Comparison of ENCODE assay signal across 29 mouse cellular contexts in the genomic region with DNA sequence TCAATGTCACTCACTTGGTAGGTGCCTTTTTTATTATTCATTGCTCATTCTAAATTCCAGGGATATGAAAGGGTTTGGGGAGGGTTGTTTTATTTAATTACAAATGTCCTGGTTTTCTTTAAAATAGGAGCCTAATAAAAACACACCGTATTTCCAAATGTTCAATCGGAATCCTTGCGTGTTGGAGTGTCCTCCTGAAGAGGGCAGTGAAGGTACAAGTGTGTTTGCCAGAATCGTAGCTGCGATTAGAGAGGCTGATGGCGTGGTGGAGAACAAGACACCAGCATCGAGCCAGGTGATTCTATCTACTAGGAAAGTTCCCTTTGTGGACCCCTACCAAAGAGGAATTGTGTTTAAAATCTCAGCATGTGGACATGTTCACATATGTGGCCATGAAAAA. TPM values are rescaled to one million over a fixed set of nuclear protein-coding genes. Genes with fewer than 3 reads are reported as not detected.
DNase-seq lines count a peak whose midpoint lies in the region; ATAC-seq and TF ChIP-seq lines count a peak whose summit lies in the region.
"Had no signal": no experiment of that assay in that cellular context is flagged by ENCODE, and none has a peak within 500 bp of the region (broad histone marks: within the 10 kb centered on the region; RNA-seq: fewer than 3 reads in every experiment).

No protein-coding gene starts in this region.

- peak; percentile 15; the same call in 1 of the 2 replicates for TF ChIP-seq CTCF in cortical plate, adult 2 months (IDR thresholded peaks at IDR 0.05; ENCODE audit: extremely low read depth, insufficient read depth, low read length)

- H3K4me3 ChIP-seq in heart, embryonic 12.5 days = no peak overlapping the region
- no peak overlapping the region for H3K4me3 ChIP-seq in midbrain, embryonic 11.5 days (ENCODE audit: low read depth, low read length)
- no peak overlapping the region for H3K4me3 ChIP-seq in midbrain, embryonic 13.5 days (replicated peaks)
- H3K4me3 ChIP-seq in cortical plate, adult 2 months (ENCODE audit: insufficient read depth, low read length) = no peak overlapping the region
- H3K4me3 ChIP-seq: embryonic facial prominence, embryonic 12.5 days; forebrain, embryonic 15.5 days; megakaryocyte, embryonic 14.5 days; neural tube, embryonic 13.5 days had no signal

- no peaks in the 10 kb centered on the region for H3K36me3 ChIP-seq in heart, embryonic 12.5 days
- no peaks in the 10 kb centered on the region for H3K36me3 ChIP-seq in midbrain, embryonic 11.5 days (ENCODE audit: control insufficient read depth, insufficient read depth, low read length)
- no peaks in the 10 kb centered on the region for H3K36me3 ChIP-seq in midbrain, embryonic 13.5 days
- H3K36me3 ChIP-seq: forebrain, embryonic 15.5 days; neural tube, embryonic 13.5 days had no signal

- DNase-seq in embryo, embryonic 10 days (ENCODE audit: low spot score) = peak; percentile 37
- DNase-seq in embryo, embryonic 10.5 days (ENCODE audit: low spot score) = no peak
- DNase-seq in heart, postnatal 4 days = peak; percentile 19
- peak; percentile 70 for DNase-seq in midbrain, embryonic 11.5 days (ENCODE audit: low spot score, missing footprints)
- no peak for DNase-seq in kidney, adult 9 months
- DNase-seq: adrenal gland, postnatal 10 days; cerebellum, adult 11-12 months; cerebellum, postnatal 14 days; embryo, embryonic 11 days; gastrocnemius, postnatal 10 days; kidney, adult 18-20 months; kidney, postnatal 36 days; layer of hippocampus, postnatal 36 days; liver; lung, adult 2 months; lung, postnatal 36 days; right cerebral cortex, postnatal 4 days had no signal

- WGBS in heart, embryonic 12.5 days = 77% methylated on average over 7 of the region's 7 CpGs
- 82% methylated on average over 7 of the region's 7 CpGs for WGBS in midbrain, embryonic 11.5 days
- WGBS in midbrain, embryonic 13.5 days = 76% methylated on average over 7 of the region's 7 CpGs

- no peak overlapping the region for H3K9ac ChIP-seq in heart, embryonic 12.5 days
- no peak overlapping the region for H3K9ac ChIP-seq in midbrain, embryonic 11.5 days (ENCODE audit: low read length)
- no peak overlapping the region for H3K9ac ChIP-seq in midbrain, embryonic 13.5 days (replicated peaks)
- H3K9ac ChIP-seq: embryonic facial prominence, embryonic 12.5 days; forebrain, embryonic 15.5 days; liver, embryonic 14.5 days; neural tube, embryonic 13.5 days had no signal

- TF ChIP-seq POLR2A in cortical plate, adult 2 months (IDR thresholded peaks at IDR 0.05; ENCODE audit: extremely low read depth, insufficient read depth, low read length) = no peak

- no peak overlapping the region for H3K4me2 ChIP-seq in heart, embryonic 12.5 days
- no peak overlapping the region for H3K4me2 ChIP-seq in midbrain, embryonic 11.5 days
- H3K4me2 ChIP-seq in midbrain, embryonic 13.5 days (replicated peaks) = no peak overlapping the region
- H3K4me2 ChIP-seq: embryonic facial prominence, embryonic 12.5 days; forebrain, embryonic 15.5 days; heart, embryonic 11.5 days; neural tube, embryonic 13.5 days had no signal

- H3K27ac ChIP-seq in heart, embryonic 12.5 days (ENCODE audit: poor library complexity, severe bottlenecking) = no peak overlapping the region
- H3K27ac ChIP-seq in midbrain, embryonic 11.5 days (ENCODE audit: low read depth, low read length) = no peak overlapping the region
- H3K27ac ChIP-seq in midbrain, embryonic 13.5 days = no peak overlapping the region
- no peak overlapping the region for H3K27ac ChIP-seq in cortical plate, adult 2 months (ENCODE audit: insufficient read depth, low read length)
- H3K27ac ChIP-seq: embryonic facial prominence, embryonic 12.5 days; forebrain, embryonic 15.5 days; liver, embryonic 14.5 days; neural tube, embryonic 13.5 days had no signal

- peaks cover 3% of the 10 kb centered on the region; the same call in 1 of the 2 replicates for H3K4me1 ChIP-seq in heart, embryonic 12.5 days (replicated peaks)
- H3K4me1 ChIP-seq in midbrain, embryonic 11.5 days (ENCODE audit: control insufficient read depth, insufficient read depth, low read length) = no peaks in the 10 kb centered on the region
- no peaks in the 10 kb centered on the region for H3K4me1 ChIP-seq in midbrain, embryonic 13.5 days (replicated peaks)
- no peaks in the 10 kb centered on the region for H3K4me1 ChIP-seq in cortical plate, adult 2 months (ENCODE audit: control insufficient read depth, insufficient read depth, low read length)
- H3K4me1 ChIP-seq: embryonic facial prominence, embryonic 12.5 days; forebrain, embryonic 15.5 days; neural tube, embryonic 13.5 days had no signal

- H3K27me3 ChIP-seq in heart, embryonic 12.5 days (replicated peaks) = no peaks in the 10 kb centered on the region
- no peaks in the 10 kb centered on the region for H3K27me3 ChIP-seq in midbrain, embryonic 11.5 days (ENCODE audit: control insufficient read depth, insufficient read depth, low read length)
- no peaks in the 10 kb centered on the region for H3K27me3 ChIP-seq in midbrain, embryonic 13.5 days
- H3K27me3 ChIP-seq: CH12.LX; embryonic facial prominence, embryonic 12.5 days; forebrain, embryonic 15.5 days; megakaryocyte, embryonic 14.5 days; neural tube, embryonic 13.5 days; Patski had no signal

- ATAC-seq in heart, embryonic 12.5 days (ENCODE audit: insufficient number of reproducible peaks, low FRiP score) = no peak
- no peak for ATAC-seq in midbrain, embryonic 11.5 days (ENCODE audit: low FRiP score)
- ATAC-seq in midbrain, embryonic 13.5 days = no peak
- ATAC-seq: forebrain, embryonic 15.5 days; hindbrain, embryonic 16.5 days; Patski had no signal

- no peaks in the 10 kb centered on the region for H3K9me3 ChIP-seq in heart, embryonic 12.5 days (replicated peaks)
- H3K9me3 ChIP-seq in midbrain, embryonic 11.5 days (ENCODE audit: control insufficient read depth, low read length) = no peaks in the 10 kb centered on the region
- no peaks in the 10 kb centered on the region for H3K9me3 ChIP-seq in midbrain, embryonic 13.5 days
- H3K9me3 ChIP-seq: embryonic facial prominence, embryonic 12.5 days; forebrain, embryonic 15.5 days; megakaryocyte, embryonic 14.5 days; neural tube, embryonic 13.5 days had no signal

RNA-seq across cellular contexts. Expression of a gene that starts 14.7 kb away (rescaled TPM):
- total RNA-seq in heart, postnatal 4 days (2021) = 10 to 100 TPM; 63.5 to 66.0 TPM
- polyA plus RNA-seq in heart, embryonic 12.5 days (2016; fragmentation: Nextera tagmentation; extraction: Ambion mirVana) = 50.8 and 50.9 TPM in 2 replicates
- polyA plus RNA-seq in midbrain, embryonic 11.5 days (2014; fragmentation: Nextera tagmentation; extraction: Ambion mirVana) = 43.6 and 50.5 TPM in 2 replicates
- 63.7 and 65.8 TPM in 2 replicates for polyA plus RNA-seq in midbrain, embryonic 13.5 days (2015; fragmentation: Nextera tagmentation; extraction: Ambion mirVana)
- 23.9 TPM in 2 replicates for polyA plus RNA-seq in cortical plate, adult 2 months (2012; rRNA removed)

RNA-seq across cellular contexts. Expression of a gene that starts 15.0 kb away (rescaled TPM):
- total RNA-seq in heart, postnatal 4 days (2021) = 1 to 10 TPM; 8.1 to 8.8 TPM
- polyA plus RNA-seq in heart, embryonic 12.5 days (2016; fragmentation: Nextera tagmentation; extraction: Ambion mirVana) = 17.1 and 17.8 TPM in 2 replicates
- 14.2 and 16.2 TPM in 2 replicates for polyA plus RNA-seq in midbrain, embryonic 11.5 days (2014; fragmentation: Nextera tagmentation; extraction: Ambion mirVana)
- polyA plus RNA-seq in midbrain, embryonic 13.5 days (2015; fragmentation: Nextera tagmentation; extraction: Ambion mirVana) = 19.0 and 20.1 TPM in 2 replicates
- 9.1 and 9.8 TPM in 2 replicates for polyA plus RNA-seq in cortical plate, adult 2 months (2012; rRNA removed)

Comparison
In these comparisons a context has a peak if more than half of its experiments do, and no peak if none do; other contexts are left out.
1. DNase-seq: peak in embryo, embryonic 10 days (single experiment), heart, postnatal 4 days (single experiment) and midbrain, embryonic 11.5 days (single experiment); none in embryo, embryonic 10.5 days (single experiment) and kidney, adult 9 months (single experiment).